Mouse (Mus musculus) kidney, adult 2 months (tissue): ENCODE results near the gene P2rx1. TPM values are rescaled to one million over a fixed set of nuclear protein-coding genes. Genes with fewer than 3 reads are reported as not detected.

ENCODE experiments used
- DNase-seq: peaks from one replicate; pipeline ENCODE4 v3.0.0; 2021
- H3K27ac ChIP-seq: fragments of 200-500 bp; 2 replicates; pipeline ENCODE4 v1.5.1; 2012; ENCODE audit warnings: low read depth, low read length, control low read depth, inconsistent platforms; ENCODE audit not compliant: insufficient read depth
- H3K27me3 ChIP-seq: fragments of 200-500 bp; replicated peaks from 2 replicates; pipeline ENCODE4 v1.6.1; 2012; ENCODE audit warnings: mild to moderate bottlenecking, moderate library complexity, low read length, inconsistent platforms; ENCODE audit not compliant: control insufficient read depth, insufficient read depth
- H3K36me3 ChIP-seq: fragments of 200-500 bp; 2 replicates; pipeline ENCODE4 v1.6.1; 2012; ENCODE audit warnings: mild to moderate bottlenecking, moderate library complexity, low read length, inconsistent platforms; ENCODE audit not compliant: control insufficient read depth, insufficient read depth
- H3K4me1 ChIP-seq: fragments of 200-500 bp; 2 replicates; pipeline ENCODE4 v1.6.1; 2011; ENCODE audit warnings: low read length; ENCODE audit not compliant: control insufficient read depth, insufficient read depth
- H3K4me3 ChIP-seq: fragments of 200-500 bp; 2 replicates; pipeline ENCODE4 v1.5.1; 2011; ENCODE audit warnings: mild to moderate bottlenecking, low read depth, low read length, control low read depth; ENCODE audit not compliant: insufficient read depth
- CTCF ChIP-seq: fragments of 200-500 bp; conservative IDR thresholded peaks from 2 replicates; pipeline ENCODE4 v1.5.1; 2011; ENCODE audit warnings: low read depth, mild to moderate bottlenecking, control low read depth, low read length, moderate library complexity, mixed read lengths; ENCODE audit not compliant: insufficient read depth, insufficient read length
- POLR2A ChIP-seq: fragments of 200-500 bp; IDR thresholded peaks from one replicate; pipeline ENCODE4 v1.6.1; 2011; ENCODE audit warnings: low read depth, low read length, control low read depth
- WGBS: fragments of 180-500 bp; shearing (Covaris S2); methylation state at CpG from one replicate; pipeline ENCODE4 v1.1.7; 2018; 5-methylcytosine and 5-hydroxymethylcytosine counted together
- polyA plus RNA-seq: library from polyadenylated mRNA; depleted of rRNA; stranded (reverse); fragments of >200 nt; gene quantifications from 2 replicates; pipeline ENCODE4 v1.2.3, GENCODE M21; 2012

Gene P2rx1
- polyA plus RNA-seq, 1 experiment, result 4.8 TPM

DNA sequence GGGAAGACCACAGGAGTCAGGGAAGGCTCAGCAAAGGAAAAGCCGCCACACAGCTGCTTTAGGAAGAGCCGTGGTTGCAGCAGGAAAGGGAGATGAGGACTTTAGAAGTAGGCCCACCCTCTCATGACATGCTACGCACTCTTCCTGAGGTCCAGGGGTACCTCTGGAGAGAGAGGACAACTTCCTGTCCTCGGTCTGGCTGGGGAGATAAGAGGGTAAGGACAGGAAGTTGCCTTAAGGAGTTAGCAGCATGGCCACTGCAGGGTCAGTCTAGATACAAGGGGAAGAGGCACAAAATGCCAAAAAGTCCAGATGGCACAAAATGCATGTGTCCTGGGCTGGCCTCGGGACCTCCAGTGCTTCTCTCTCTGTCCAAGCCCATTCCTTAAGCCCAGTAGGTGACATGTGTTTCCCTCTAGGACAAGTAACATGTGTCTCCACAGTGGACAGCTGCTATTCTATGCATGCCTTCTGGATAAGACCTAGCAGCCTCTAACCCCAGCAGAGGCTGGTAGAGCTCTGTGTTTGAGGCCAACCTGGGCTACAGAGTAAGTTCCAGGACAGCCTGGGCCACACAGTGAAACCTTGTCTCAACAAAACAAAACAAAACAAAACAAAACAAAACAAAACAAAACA, 43.4 kb upstream of the P2rx1 start:
- H3K27ac ChIP-seq, result peak overlapping the region; percentile 10
- no peak overlapping the region for H3K4me3 ChIP-seq
- peak; percentile 56 for DNase-seq
- no peaks in the 10 kb centered on the region for H3K36me3 ChIP-seq
- TF ChIP-seq CTCF, result no peak
- no peak for TF ChIP-seq POLR2A
- peaks cover 23% of the 10 kb centered on the region; the same call in 1 of the 2 replicates for H3K4me1 ChIP-seq
- WGBS, result 68% methylated on average over 5 of the region's 5 CpGs
- no peaks in the 10 kb centered on the region for H3K27me3 ChIP-seq

DNA sequence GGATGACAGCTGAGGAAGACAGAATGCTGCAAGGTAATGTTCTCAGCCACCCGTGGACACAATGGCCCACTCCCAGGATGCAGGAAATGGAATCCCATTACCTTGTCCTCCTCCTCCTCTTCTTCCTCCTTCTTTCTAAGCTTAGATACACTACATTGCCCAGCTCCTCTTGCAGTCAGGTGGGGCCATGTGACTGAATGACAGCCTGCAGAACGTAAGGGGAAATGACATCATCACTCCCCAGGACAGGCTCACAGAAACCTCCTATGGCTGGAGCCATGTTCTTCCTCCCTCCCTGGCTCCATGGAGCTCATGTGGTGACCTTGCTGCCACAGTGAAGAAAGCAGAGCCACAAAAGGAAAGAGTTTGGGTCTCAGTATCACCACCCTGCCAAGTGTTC, 41.6 kb upstream of the P2rx1 start:
- 56% methylated on average over 2 of the region's 2 CpGs for WGBS
- DNase-seq, result no peak
- H3K4me3 ChIP-seq, result no peak overlapping the region
- TF ChIP-seq CTCF (no peak), POLR2A (no peak)
- peaks cover 18% of the 10 kb centered on the region; the same call in 1 of the 2 replicates for H3K4me1 ChIP-seq
- no peak overlapping the region for H3K27ac ChIP-seq
- no peaks in the 10 kb centered on the region for H3K27me3 ChIP-seq
- H3K36me3 ChIP-seq, result no peaks in the 10 kb centered on the region

DNA sequence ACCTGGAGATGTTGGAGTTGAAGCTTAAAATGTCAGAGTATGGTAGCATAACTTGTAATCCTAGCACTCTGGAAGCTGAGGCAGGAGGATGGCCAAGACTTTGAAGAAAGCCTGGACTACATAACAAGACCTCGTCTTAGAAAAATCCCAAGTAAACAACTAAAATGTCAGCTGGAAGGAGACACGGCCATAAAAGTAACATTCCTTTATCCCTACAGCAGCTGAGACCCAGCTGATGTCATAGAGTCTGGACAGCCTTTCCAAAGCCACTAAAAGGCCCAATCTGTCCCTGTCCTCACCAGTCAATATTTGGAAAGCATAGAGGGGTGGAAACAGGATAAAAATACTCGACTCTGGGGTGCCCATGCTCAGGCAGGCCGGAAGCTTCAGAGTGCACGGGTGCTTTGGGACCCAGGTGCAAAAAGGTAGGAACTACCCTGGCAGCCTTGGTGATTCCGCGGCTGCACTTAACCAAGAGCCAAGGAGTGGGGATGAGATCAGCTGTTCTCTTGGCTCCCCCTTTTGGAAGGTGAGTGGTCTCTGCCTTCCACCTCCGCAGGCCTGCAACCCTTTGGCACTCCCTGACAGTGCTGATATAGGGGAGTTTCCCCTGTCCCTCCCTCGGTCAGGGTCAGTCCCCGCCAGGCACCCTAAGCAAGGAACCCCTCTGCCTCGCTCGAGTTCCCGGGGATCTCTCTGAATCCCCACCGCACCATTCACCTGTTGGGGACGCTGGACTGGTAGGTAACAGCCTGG, 38.8 kb upstream of the P2rx1 start:
- no peaks in the 10 kb centered on the region for H3K27me3 ChIP-seq
- H3K4me1 ChIP-seq, result no peaks in the 10 kb centered on the region
- DNase-seq, result no peak
- H3K36me3 ChIP-seq, result no peaks in the 10 kb centered on the region
- H3K4me3 ChIP-seq, result no peak overlapping the region
- TF ChIP-seq POLR2A (no peak), CTCF (0 out of 2 replicates have a peak, but pooled peaks have one; percentile 21)
- H3K27ac ChIP-seq, result no peak overlapping the region
- WGBS, result 45% methylated on average over 15 of the region's 15 CpGs

- Histone ChIP-seq H3K27me3 (no peaks in the 10 kb centered on the region), H3K36me3 (no peaks in the 10 kb centered on the region), H3K4me1 (no peaks in the 10 kb centered on the region), H3K27ac (no peak overlapping the region), H3K4me3 (peak overlapping the region; percentile 45; the same call in 1 of the 2 replicates)
- WGBS, result 28% methylated on average over 15 of the region's 15 CpGs
- TF ChIP-seq POLR2A, result no peak
- TF ChIP-seq CTCF, result no peak
- no peak for DNase-seq
These were observed 38.2 kb upstream of the P2rx1 start for GRCm38 (mm10) chr11:72960723-72961071.

- peak within 1 kb of the TSS; percentile 45 for H3K4me3 ChIP-seq
- TF ChIP-seq POLR2A, result no peak
- TF ChIP-seq CTCF, result no peak
- no peaks in the 10 kb centered on the region for H3K27me3 ChIP-seq
- no peak within 1 kb of the TSS for H3K27ac ChIP-seq
- no peaks in the 10 kb centered on the region for H3K36me3 ChIP-seq
- no peaks in the 10 kb centered on the region for H3K4me1 ChIP-seq
- peak; percentile 41 for DNase-seq
- WGBS, result 8% methylated on average over 70 of the region's 70 CpGs
These were observed 37.6 kb upstream of the P2rx1 start, which contains the start of gene Atp2a3 for GRCm38 (mm10) chr11:72961072-72961980. Atp2a3 (plus strand) TSS chr11:72961169.

- H3K27ac ChIP-seq, result no peak overlapping the region
These were observed 36.5 kb upstream of the P2rx1 start for GRCm38 (mm10) chr11:72962378-72962777.

More at GRCm38 (mm10) chr11:72962378-72962777, 36.5 kb upstream of the P2rx1 start:
- no peak for DNase-seq
- no peaks in the 10 kb centered on the region for H3K27me3 ChIP-seq
- TF ChIP-seq POLR2A, result no peak
- TF ChIP-seq CTCF, result no peak
- H3K4me1 ChIP-seq, result no peaks in the 10 kb centered on the region
- H3K4me3 ChIP-seq, result no peak overlapping the region
- WGBS, result 85% methylated on average over 2 of the region's 2 CpGs
- no peaks in the 10 kb centered on the region for H3K36me3 ChIP-seq
